Mouse (Mus musculus): Measurements from ENCODE around the gene Pglyrp2. TPM values are rescaled to one million over a fixed set of nuclear protein-coding genes. Genes with fewer than 3 reads are reported as not detected.

The Pglyrp2 gene
- polyA plus RNA-seq, 1 experiment = not detected

- Histone ChIP-seq H3K79me3 (ENCODE audit: low read depth) (no peaks in the 10 kb centered on the region), H3ac (ENCODE audit: control insufficient read depth, insufficient read length, low read depth) (no peak within 1 kb of the TSS), H3K4me3 (ENCODE audit: insufficient read depth, poor library complexity, severe bottlenecking) (no peak within 1 kb of the TSS), H3K27me3 (ENCODE audit: control insufficient read depth, insufficient read depth, insufficient read length) (peaks cover 23% of the 10 kb centered on the region), H3K36me3 (ENCODE audit: control insufficient read depth, insufficient read depth) (no peaks in the 10 kb centered on the region), H3K79me2 (ENCODE audit: control insufficient read depth, insufficient read depth) (no peaks in the 10 kb centered on the region)
- TF ChIP-seq MYOG (IDR thresholded peaks at IDR 0.05; ENCODE audit: control insufficient read depth, extremely low read depth, insufficient read length) = no peak
- TF ChIP-seq FOSL1 (IDR thresholded peaks at IDR 0.05; ENCODE audit: insufficient read depth, low read length, poor library complexity, severe bottlenecking) = no peak
- TF ChIP-seq MYOD1 (IDR thresholded peaks at IDR 0.05; ENCODE audit: control insufficient read depth, insufficient read length, low read depth) = no peak
- TF ChIP-seq CEBPB (IDR thresholded peaks at IDR 0.05; ENCODE audit: low read depth) = no peak
- TF ChIP-seq USF1 (IDR thresholded peaks at IDR 0.05; ENCODE audit: low read depth) = no peak
Measured at GRCm38 (mm10) chr17:32452482-32452881, 28.5 kb upstream of the Pglyrp2 start, which contains the start of gene Cyp4f39. Gene Cyp4f39, plus strand, starts transcription at chr17:32452723.

DNA sequence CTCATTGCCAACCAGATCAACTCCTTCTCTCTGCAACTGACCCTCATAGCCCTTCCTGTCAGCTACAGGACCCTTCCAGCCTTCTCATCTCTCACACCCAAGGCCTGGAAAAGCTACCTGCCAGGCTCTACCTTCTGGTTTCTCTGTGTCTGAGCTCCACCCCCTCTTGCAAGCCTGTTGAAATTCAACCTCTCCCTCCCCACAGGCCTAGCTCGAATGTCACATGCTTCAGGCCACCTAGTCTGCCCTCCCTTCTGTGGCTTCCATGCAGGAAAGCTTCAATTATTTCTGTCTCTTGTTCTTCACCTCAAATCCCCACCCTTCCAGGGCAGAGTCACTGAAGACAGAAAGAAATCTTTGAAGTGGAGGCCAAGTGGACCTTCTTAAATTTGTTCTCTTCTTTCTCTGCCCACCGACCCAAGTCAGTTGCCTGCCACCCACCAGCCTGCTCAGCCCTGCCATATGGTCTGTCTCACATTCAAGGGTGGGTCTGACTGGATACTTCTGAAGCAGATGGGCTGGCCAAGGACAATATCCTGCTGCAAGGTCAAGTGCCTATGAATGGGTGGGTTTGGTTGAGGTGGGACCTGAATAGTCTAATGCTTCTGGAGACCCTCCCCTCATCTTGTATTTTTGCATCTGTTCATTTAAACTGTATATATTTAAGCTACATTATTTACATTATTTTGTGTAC is 27.0 kb upstream of the Pglyrp2 start:
- Histone ChIP-seq H3K79me3 (ENCODE audit: low read depth) (no peaks in the 10 kb centered on the region), H3K27me3 (ENCODE audit: control insufficient read depth, insufficient read depth, insufficient read length) (peaks cover 16% of the 10 kb centered on the region), H3K4me3 (ENCODE audit: insufficient read depth, poor library complexity, severe bottlenecking) (no peak overlapping the region), H3ac (ENCODE audit: control insufficient read depth, insufficient read length, low read depth) (no peak overlapping the region), H3K36me3 (ENCODE audit: control insufficient read depth, insufficient read depth) (no peaks in the 10 kb centered on the region), H3K79me2 (ENCODE audit: control insufficient read depth, insufficient read depth) (no peaks in the 10 kb centered on the region)
- TF ChIP-seq MYOD1 (IDR thresholded peaks at IDR 0.05; ENCODE audit: control insufficient read depth, insufficient read length, low read depth) = no peak
- no peak for TF ChIP-seq FOSL1 (IDR thresholded peaks at IDR 0.05; ENCODE audit: insufficient read depth, low read length, poor library complexity, severe bottlenecking)
- no peak for TF ChIP-seq MAX (IDR thresholded peaks at IDR 0.05)
- TF ChIP-seq CEBPB (IDR thresholded peaks at IDR 0.05; ENCODE audit: low read depth) = no peak
- TF ChIP-seq USF1 (IDR thresholded peaks at IDR 0.05; ENCODE audit: low read depth) = no peak
- no peak for TF ChIP-seq CTCF (IDR thresholded peaks at IDR 0.05; ENCODE audit: control insufficient read depth, insufficient read depth, insufficient read length)
- no peak for TF ChIP-seq MYOG (IDR thresholded peaks at IDR 0.05; ENCODE audit: control insufficient read depth, extremely low read depth, insufficient read length)

GRCm38 (mm10) chr17:32449042-32449441 is 25.1 kb upstream of the Pglyrp2 start:
- TF ChIP-seq CEBPB (IDR thresholded peaks at IDR 0.05; ENCODE audit: low read depth) = no peak
- TF ChIP-seq MYOG (IDR thresholded peaks at IDR 0.05; ENCODE audit: control insufficient read depth, extremely low read depth, insufficient read length) = no peak
- no peak for TF ChIP-seq CTCF (IDR thresholded peaks at IDR 0.05; ENCODE audit: control insufficient read depth, insufficient read depth, insufficient read length)
- no peak for TF ChIP-seq MAX (IDR thresholded peaks at IDR 0.05)
- no peak for TF ChIP-seq FOSL1 (IDR thresholded peaks at IDR 0.05; ENCODE audit: insufficient read depth, low read length, poor library complexity, severe bottlenecking)
- TF ChIP-seq USF1 (IDR thresholded peaks at IDR 0.05; ENCODE audit: low read depth) = no peak
- no peak for TF ChIP-seq MYOD1 (IDR thresholded peaks at IDR 0.05; ENCODE audit: control insufficient read depth, insufficient read length, low read depth)
- Histone ChIP-seq H3ac (ENCODE audit: control insufficient read depth, insufficient read length, low read depth) (no peak overlapping the region), H3K4me3 (ENCODE audit: insufficient read depth, poor library complexity, severe bottlenecking) (no peak overlapping the region), H3K36me3 (ENCODE audit: control insufficient read depth, insufficient read depth) (no peaks in the 10 kb centered on the region), H3K79me3 (ENCODE audit: low read depth) (no peaks in the 10 kb centered on the region), H3K79me2 (ENCODE audit: control insufficient read depth, insufficient read depth) (no peaks in the 10 kb centered on the region), H3K27me3 (ENCODE audit: control insufficient read depth, insufficient read depth, insufficient read length) (peaks cover 16% of the 10 kb centered on the region)

GRCm38 (mm10) chr17:32447195-32447594 is 23.2 kb upstream of the Pglyrp2 start:
- Histone ChIP-seq H3K4me3 (ENCODE audit: insufficient read depth, poor library complexity, severe bottlenecking) (no peak overlapping the region), H3K79me2 (ENCODE audit: control insufficient read depth, insufficient read depth) (no peaks in the 10 kb centered on the region), H3K36me3 (ENCODE audit: control insufficient read depth, insufficient read depth) (no peaks in the 10 kb centered on the region), H3K27me3 (ENCODE audit: control insufficient read depth, insufficient read depth, insufficient read length) (peaks cover 15% of the 10 kb centered on the region), H3ac (ENCODE audit: control insufficient read depth, insufficient read length, low read depth) (no peak overlapping the region), H3K79me3 (ENCODE audit: low read depth) (no peaks in the 10 kb centered on the region)
- no peak for TF ChIP-seq MAX (IDR thresholded peaks at IDR 0.05)
- TF ChIP-seq USF1 (IDR thresholded peaks at IDR 0.05; ENCODE audit: low read depth) = no peak
- no peak for TF ChIP-seq CTCF (IDR thresholded peaks at IDR 0.05; ENCODE audit: control insufficient read depth, insufficient read depth, insufficient read length)
- no peak for TF ChIP-seq FOSL1 (IDR thresholded peaks at IDR 0.05; ENCODE audit: insufficient read depth, low read length, poor library complexity, severe bottlenecking)
- no peak for TF ChIP-seq MYOD1 (IDR thresholded peaks at IDR 0.05; ENCODE audit: control insufficient read depth, insufficient read length, low read depth)
- TF ChIP-seq CEBPB (IDR thresholded peaks at IDR 0.05; ENCODE audit: low read depth) = no peak
- no peak for TF ChIP-seq MYOG (IDR thresholded peaks at IDR 0.05; ENCODE audit: control insufficient read depth, extremely low read depth, insufficient read length)

- Histone ChIP-seq H3K79me2 (ENCODE audit: control insufficient read depth, insufficient read depth) (no peaks in the 10 kb centered on the region), H3K27me3 (ENCODE audit: control insufficient read depth, insufficient read depth, insufficient read length) (peaks cover 22% of the 10 kb centered on the region), H3K36me3 (ENCODE audit: control insufficient read depth, insufficient read depth) (no peaks in the 10 kb centered on the region), H3ac (ENCODE audit: control insufficient read depth, insufficient read length, low read depth) (no peak overlapping the region), H3K79me3 (ENCODE audit: low read depth) (no peaks in the 10 kb centered on the region), H3K4me3 (ENCODE audit: insufficient read depth, poor library complexity, severe bottlenecking) (no peak overlapping the region)
- no peak for TF ChIP-seq CTCF (IDR thresholded peaks at IDR 0.05; ENCODE audit: control insufficient read depth, insufficient read depth, insufficient read length)
- TF ChIP-seq MYOD1 (IDR thresholded peaks at IDR 0.05; ENCODE audit: control insufficient read depth, insufficient read length, low read depth) = no peak
- TF ChIP-seq USF1 (IDR thresholded peaks at IDR 0.05; ENCODE audit: low read depth) = no peak
- no peak for TF ChIP-seq MAX (IDR thresholded peaks at IDR 0.05)
- no peak for TF ChIP-seq MYOG (IDR thresholded peaks at IDR 0.05; ENCODE audit: control insufficient read depth, extremely low read depth, insufficient read length)
- no peak for TF ChIP-seq FOSL1 (IDR thresholded peaks at IDR 0.05; ENCODE audit: insufficient read depth, low read length, poor library complexity, severe bottlenecking)
- TF ChIP-seq CEBPB (IDR thresholded peaks at IDR 0.05; ENCODE audit: low read depth) = no peak
Measured at GRCm38 (mm10) chr17:32445016-32445415, 21.0 kb upstream of the Pglyrp2 start.
